ENCODE assay signal across 11 mouse cellular contexts in genomic region chr17:7656503-7656902, GRCm38 (mm10).
DNase-seq lines count a peak whose midpoint lies in the region; ATAC-seq and TF ChIP-seq lines count a peak whose summit lies in the region.
"Had no signal": no experiment of that assay in that cellular context is flagged by ENCODE, and none has a peak within 500 bp of the region (broad histone marks: within the 10 kb centered on the region; RNA-seq: fewer than 3 reads in every experiment).

No protein-coding gene starts in this region.

- H3K9ac ChIP-seq in intestine, postnatal 0 days (ENCODE audit: low read depth, low read length), result no peak overlapping the region
- no peak overlapping the region for H3K9ac ChIP-seq in intestine, embryonic 15.5 days

- no peak for ATAC-seq in intestine, postnatal 0 days
- no peak for ATAC-seq in intestine, embryonic 15.5 days

- H3K4me3 ChIP-seq in intestine, postnatal 0 days (ENCODE audit: low read depth, low read length), result no peak overlapping the region
- H3K4me3 ChIP-seq in intestine, embryonic 15.5 days (replicated peaks), result no peak overlapping the region
- H3K4me3 ChIP-seq in E14TG2a.4 (replicated peaks; ENCODE audit: low read length), result no peak overlapping the region
- H3K4me3 ChIP-seq: forebrain, embryonic 10.5 days had no signal

- H3K36me3 ChIP-seq in intestine, postnatal 0 days (ENCODE audit: control insufficient read depth, insufficient read depth), result no peaks in the 10 kb centered on the region
- no peaks in the 10 kb centered on the region for H3K36me3 ChIP-seq in intestine, embryonic 15.5 days
- no peaks in the 10 kb centered on the region for H3K36me3 ChIP-seq in E14TG2a.4 (ENCODE audit: insufficient read depth, low read length)
- H3K36me3 ChIP-seq: forebrain, embryonic 10.5 days had no signal

- WGBS in intestine, postnatal 0 days, result 68% methylated on average over 1 of the region's 1 CpGs
- 79% methylated on average over 1 of the region's 1 CpGs for WGBS in intestine, embryonic 15.5 days

- H3K4me2 ChIP-seq in intestine, postnatal 0 days (replicated peaks; ENCODE audit: low read depth), result no peak overlapping the region
- no peak overlapping the region for H3K4me2 ChIP-seq in intestine, embryonic 15.5 days (replicated peaks)

- no peaks in the 10 kb centered on the region for H3K27me3 ChIP-seq in intestine, postnatal 0 days (replicated peaks; ENCODE audit: control insufficient read depth, insufficient read depth, low read length)
- H3K27me3 ChIP-seq in intestine, embryonic 15.5 days (replicated peaks), result no peaks in the 10 kb centered on the region
- no peaks in the 10 kb centered on the region for H3K27me3 ChIP-seq in E14TG2a.4 (ENCODE audit: insufficient read depth, low read length)

- no peaks in the 10 kb centered on the region for H3K4me1 ChIP-seq in intestine, postnatal 0 days (replicated peaks; ENCODE audit: control insufficient read depth, insufficient read depth, low read length)
- H3K4me1 ChIP-seq in intestine, embryonic 15.5 days (replicated peaks), result 0 out of 2 replicates have a peak, but pooled peaks cover 3% of the 10 kb centered on the region
- H3K4me1 ChIP-seq in E14TG2a.4 (replicated peaks; ENCODE audit: low read depth, low read length), result no peaks in the 10 kb centered on the region
- H3K4me1 ChIP-seq: forebrain, embryonic 10.5 days had no signal

- no peak overlapping the region for H3K27ac ChIP-seq in intestine, postnatal 0 days (ENCODE audit: low read depth, low read length)
- no peak overlapping the region for H3K27ac ChIP-seq in intestine, embryonic 15.5 days
- H3K27ac ChIP-seq: forebrain, embryonic 10.5 days had no signal

- H3K9me3 ChIP-seq in intestine, postnatal 0 days (ENCODE audit: control insufficient read depth), result no peaks in the 10 kb centered on the region
- no peaks in the 10 kb centered on the region for H3K9me3 ChIP-seq in intestine, embryonic 15.5 days
- peaks cover 11% of the 10 kb centered on the region for H3K9me3 ChIP-seq in E14TG2a.4 (ENCODE audit: low read length)
- H3K9me3 ChIP-seq: forebrain, embryonic 10.5 days had no signal

- DNase-seq in 3T3-L1 (ENCODE audit: low read depth, low spot score), result peak; percentile 43
- DNase-seq in embryo, embryonic 11 days, result peak; percentile 37
- DNase-seq in adrenal gland, adult 8-10 months, result no peak
- no peak for DNase-seq in left cerebral cortex, adult 8-10 months (ENCODE audit: low spot score in 2 of 2)
- DNase-seq: heart, postnatal 4 days; kidney, postnatal 36 days; right cerebral cortex, adult 18-20 months had no signal

- peak; percentile 53 for TF ChIP-seq CTCF in intestine, postnatal 0 days (IDR thresholded peaks at IDR 0.05; ENCODE audit: low read depth)
- TF ChIP-seq CTCF in E14TG2a.4 (conservative IDR thresholded peaks at IDR 0.05; ENCODE audit: low read length), result peak; percentile 40

Comparison
In these comparisons a context has a peak if more than half of its experiments do, and no peak if none do; other contexts are left out.
1. DNase-seq: peak in 3T3-L1 (single experiment) and embryo, embryonic 11 days (single experiment); none in adrenal gland, adult 8-10 months (single experiment) and left cerebral cortex, adult 8-10 months (0 of 2).